Mouse (Mus musculus) mammary gland, adult 2 months (tissue): ENCODE data around the gene Serpinb9f. TPM values are rescaled to one million over a fixed set of nuclear protein-coding genes. Genes with fewer than 3 reads are reported as not detected.

Source experiments
- polyA plus RNA-seq: library from polyadenylated mRNA; depleted of rRNA; stranded (reverse); fragments of >200 nt; gene quantifications from 2 replicates; pipeline ENCODE4 v1.2.3, GENCODE M21; 2012; ENCODE audit warnings: low replicate concordance; rRNA removed

The Serpinb9f gene
- polyA plus RNA-seq, result not detected in 2 replicates

GRCm38 (mm10) chr13:33323777-33324176, at the start of gene Serpinb9f:
Serpinb9f (plus strand) TSS chr13:33324077.

Other genes with a start within 250 kb of the Serpinb9f start
- gene Serpinb1b, start 245.5 kb upstream of the Serpinb9f start, polyA plus RNA-seq, result 0.66 TPM in 1 of 2 replicates, not detected in the other
- not detected in 2 replicates for gene Serpinb9c, start 164.3 kb upstream of the Serpinb9f start, polyA plus RNA-seq
- not detected in 2 replicates for gene Serpinb9d, start 131.1 kb upstream of the Serpinb9f start, polyA plus RNA-seq
- not detected in 2 replicates for gene Serpinb9e, start 74.5 kb upstream of the Serpinb9f start, polyA plus RNA-seq
- gene Gm11397, start 71.7 kb downstream of the Serpinb9f start, polyA plus RNA-seq, result not detected in 2 replicates
- gene Serpinb9g, start 160.7 kb downstream of the Serpinb9f start, polyA plus RNA-seq, result not detected in 2 replicates